Mouse (Mus musculus): ENCODE measurements around the gene Cd27.

DNA sequence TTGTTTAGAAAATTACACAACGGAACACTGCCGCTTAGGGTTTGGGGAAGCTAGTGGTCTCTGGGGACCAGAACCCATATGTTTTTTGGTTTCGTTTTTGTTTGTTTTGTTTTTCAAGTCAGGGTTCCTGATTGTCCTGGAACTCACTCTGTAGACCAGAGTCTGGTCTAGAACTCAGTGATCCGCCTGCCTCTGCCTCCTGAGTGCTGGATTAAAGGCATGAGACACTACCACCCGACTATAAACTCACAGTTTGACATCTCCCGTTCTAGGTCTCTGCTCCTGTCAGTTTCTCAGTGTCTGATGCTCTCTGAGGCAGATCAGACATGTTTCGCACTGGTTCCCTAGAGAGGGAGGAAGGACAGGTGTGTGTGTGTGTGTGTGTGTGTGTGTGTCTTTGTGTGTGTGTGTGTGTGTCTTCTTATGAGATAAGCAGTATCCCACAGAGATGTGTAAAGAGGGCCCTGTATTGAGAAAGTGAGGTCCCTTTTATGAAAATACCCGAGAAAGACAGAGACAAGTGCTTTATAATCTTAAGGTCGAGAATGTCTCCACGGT, 35.5 kb upstream of the Cd27 start:
- no peak for TF ChIP-seq EP300 (IDR thresholded peaks at IDR 0.05; ENCODE audit: low read depth)
- no peak for TF ChIP-seq CTCF (IDR thresholded peaks at IDR 0.05; ENCODE audit: low read depth)

Measured in liver, embryonic 14.5 days (tissue).